Mouse (Mus musculus): ENCODE data around the gene Fgfrl1. TPM values are rescaled to one million over a fixed set of nuclear protein-coding genes. Genes with fewer than 3 reads are reported as not detected.
A peak's percentile ranks its signal among the peaks of the same experiment; 100 is the strongest.

Fgfrl1 gene
- polyA plus RNA-seq, 1 experiment from 2014 or later = 11.2 TPM

DNA sequence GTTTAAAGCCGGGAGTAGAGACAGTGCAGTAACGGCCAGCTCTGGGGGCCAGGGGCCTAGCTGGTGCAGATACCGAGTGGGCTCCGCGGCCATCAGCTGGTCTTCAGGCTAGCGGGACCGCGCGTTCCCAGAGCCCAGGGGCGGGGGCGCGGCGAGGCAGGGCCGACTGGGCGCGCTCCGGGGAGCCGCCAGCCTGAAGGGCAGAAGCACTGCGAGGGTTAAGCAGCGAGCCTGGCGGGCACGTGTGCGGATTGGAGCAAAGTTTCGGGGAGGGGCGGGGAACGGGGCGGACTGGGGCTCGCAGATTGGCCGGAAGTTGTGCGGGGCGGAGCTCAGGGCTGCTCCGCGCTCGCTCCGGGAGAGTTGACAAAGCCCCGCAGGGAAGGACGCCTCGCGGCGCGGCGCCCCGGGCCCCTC is 1.7 kb downstream of the Fgfrl1 start:
- Histone ChIP-seq H3K4me1 (replicated peaks; ENCODE audit: control insufficient read depth, insufficient read depth, low read length) (peaks cover 31% of the 10 kb centered on the region), H3K36me3 (ENCODE audit: control insufficient read depth, insufficient read depth, low read length) (0 out of 2 replicates have a peak, but pooled peaks cover under 1% of the 10 kb centered on the region), H3K9ac (ENCODE audit: low read length) (peak overlapping the region; percentile 87), H3K9me3 (ENCODE audit: control insufficient read depth, low read length) (no peaks in the 10 kb centered on the region), H3K4me3 (ENCODE audit: low read length) (peak overlapping the region; percentile 88), H3K27me3 (ENCODE audit: control insufficient read depth, insufficient read depth, low read depth, low read length) (no peaks in the 10 kb centered on the region), H3K27ac (ENCODE audit: low read length) (peak overlapping the region; percentile 73), H3K4me2 (ENCODE audit: low read depth, low read length) (peak overlapping the region; percentile 83)
- 0% methylated on average over 27 of the region's 43 CpGs for WGBS
- ATAC-seq (ENCODE audit: low read depth) = peak; percentile 97

DNA sequence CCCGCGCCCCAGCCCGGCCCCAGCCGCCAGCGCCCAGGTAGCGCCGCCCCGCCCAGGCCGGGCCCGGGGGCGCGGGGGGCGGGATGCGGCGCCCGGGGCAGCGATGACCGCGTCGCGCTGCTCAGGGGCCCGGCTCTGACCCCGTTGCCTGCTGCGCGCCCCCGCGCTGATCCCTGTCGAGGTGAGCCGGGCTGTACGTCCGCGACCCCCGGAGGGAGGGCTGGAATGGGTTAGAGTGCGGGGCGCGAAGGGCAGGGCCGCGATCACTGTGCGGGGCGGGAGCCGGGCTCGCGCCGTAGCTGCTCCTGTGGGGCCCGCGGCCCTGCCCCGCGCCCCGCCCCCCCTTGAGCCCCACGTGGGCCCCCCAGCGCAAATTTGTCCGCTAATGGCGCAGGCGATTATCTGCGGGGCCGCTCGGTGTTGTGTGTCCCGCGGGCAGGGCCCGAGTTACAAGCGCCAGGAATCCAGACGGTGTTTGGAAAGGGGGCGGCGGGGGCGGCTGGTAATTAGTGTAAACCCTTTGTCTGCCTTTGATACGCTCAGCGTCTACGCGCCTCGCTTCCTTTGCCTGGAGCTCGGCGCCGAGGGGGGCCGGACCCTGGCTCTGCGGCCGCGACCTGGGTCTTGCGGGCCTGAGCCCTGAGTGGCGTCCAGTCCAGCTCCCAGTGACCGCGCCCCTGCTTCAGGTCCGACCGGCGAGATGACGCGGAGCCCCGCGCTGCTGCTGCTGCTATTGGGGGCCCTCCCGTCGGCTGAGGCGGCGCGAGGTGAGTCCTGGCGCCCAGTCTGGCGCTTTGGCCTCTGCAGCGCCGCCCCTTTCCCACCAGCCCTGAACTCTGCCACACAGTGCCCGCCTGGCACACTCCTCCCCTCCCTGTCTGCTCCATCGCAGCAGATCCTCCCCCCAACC is 2.4 kb downstream of the Fgfrl1 start:
- peak overlapping the region; percentile 83 for H3K4me2 ChIP-seq (ENCODE audit: low read depth, low read length)
- H3K27ac ChIP-seq (ENCODE audit: low read length) = peak overlapping the region; percentile 73
- under 1% methylated on average over 61 of the region's 99 CpGs for WGBS
- H3K4me3 ChIP-seq (ENCODE audit: low read length) = peak overlapping the region; percentile 88
- 0 out of 2 replicates have a peak, but pooled peaks cover 2% of the 10 kb centered on the region for H3K36me3 ChIP-seq (ENCODE audit: control insufficient read depth, insufficient read depth, low read length)
- H3K4me1 ChIP-seq (replicated peaks; ENCODE audit: control insufficient read depth, insufficient read depth, low read length) = peaks cover 31% of the 10 kb centered on the region
- H3K9ac ChIP-seq (ENCODE audit: low read length) = peak overlapping the region; percentile 87
- peak; percentile 60 for ATAC-seq (ENCODE audit: low read depth)
- no peaks in the 10 kb centered on the region for H3K27me3 ChIP-seq (ENCODE audit: control insufficient read depth, insufficient read depth, low read depth, low read length)
- H3K9me3 ChIP-seq (ENCODE audit: control insufficient read depth, low read length) = no peaks in the 10 kb centered on the region

- no peaks in the 10 kb centered on the region for H3K27me3 ChIP-seq (ENCODE audit: control insufficient read depth, insufficient read depth, low read depth, low read length)
- 89% methylated on average over 12 of the region's 12 CpGs for WGBS
- 0 out of 2 replicates have a peak, but pooled peaks cover 2% of the 10 kb centered on the region for H3K36me3 ChIP-seq (ENCODE audit: control insufficient read depth, insufficient read depth, low read length)
- H3K9me3 ChIP-seq (ENCODE audit: control insufficient read depth, low read length) = no peaks in the 10 kb centered on the region
- H3K4me1 ChIP-seq (replicated peaks; ENCODE audit: control insufficient read depth, insufficient read depth, low read length) = peaks cover 31% of the 10 kb centered on the region
- H3K27ac ChIP-seq (ENCODE audit: low read length) = no peak overlapping the region
- no peak overlapping the region for H3K4me2 ChIP-seq (ENCODE audit: low read depth, low read length)
- H3K9ac ChIP-seq (ENCODE audit: low read length) = no peak overlapping the region
- no peak overlapping the region for H3K4me3 ChIP-seq (ENCODE audit: low read length)
- no peak for ATAC-seq (ENCODE audit: low read depth)
Observed at GRCm38 (mm10) chr5:108695861-108696260, 3.7 kb downstream of the Fgfrl1 start.

GRCm38 (mm10) chr5:108696542-108696941 is 4.4 kb downstream of the Fgfrl1 start:
- no peaks in the 10 kb centered on the region for H3K9me3 ChIP-seq (ENCODE audit: control insufficient read depth, low read length)
- H3K4me1 ChIP-seq (replicated peaks; ENCODE audit: control insufficient read depth, insufficient read depth, low read length) = peaks cover 31% of the 10 kb centered on the region
- no peak for ATAC-seq (ENCODE audit: low read depth)
- H3K27me3 ChIP-seq (ENCODE audit: control insufficient read depth, insufficient read depth, low read depth, low read length) = no peaks in the 10 kb centered on the region
- 0 out of 2 replicates have a peak, but pooled peaks cover 2% of the 10 kb centered on the region for H3K36me3 ChIP-seq (ENCODE audit: control insufficient read depth, insufficient read depth, low read length)
- no peak overlapping the region for H3K9ac ChIP-seq (ENCODE audit: low read length)
- 83% methylated on average over 3 of the region's 3 CpGs for WGBS
- no peak overlapping the region for H3K27ac ChIP-seq (ENCODE audit: low read length)
- no peak overlapping the region for H3K4me3 ChIP-seq (ENCODE audit: low read length)
- no peak overlapping the region for H3K4me2 ChIP-seq (ENCODE audit: low read depth, low read length)

DNA sequence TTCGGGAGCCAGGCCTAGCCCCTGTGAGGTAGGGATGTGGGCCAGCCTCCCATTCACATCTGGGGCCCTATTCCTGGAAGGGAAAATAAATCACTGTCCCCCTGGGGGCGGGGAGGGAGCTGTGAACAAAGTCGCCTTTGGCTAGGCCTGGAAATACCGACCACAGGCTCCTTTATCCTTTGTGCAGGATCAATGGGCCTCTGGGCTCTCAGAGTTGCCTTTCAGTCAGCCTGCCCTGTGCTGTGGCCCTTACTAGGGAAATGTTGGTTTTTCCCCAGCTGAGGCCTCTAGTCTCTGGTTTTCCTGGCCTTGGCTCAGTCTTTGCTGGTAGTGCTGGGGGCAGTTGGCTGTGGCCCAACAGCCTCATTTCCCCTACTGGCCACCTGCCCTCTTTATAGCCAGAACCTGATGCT is 5.2 kb downstream of the Fgfrl1 start:
- Histone ChIP-seq H3K27me3 (ENCODE audit: control insufficient read depth, insufficient read depth, low read depth, low read length) (no peaks in the 10 kb centered on the region), H3K9ac (ENCODE audit: low read length) (peak overlapping the region; percentile 50), H3K4me3 (ENCODE audit: low read length) (no peak overlapping the region), H3K27ac (ENCODE audit: low read length) (peak overlapping the region; percentile 15; the same call in 1 of the 2 replicates), H3K4me1 (replicated peaks; ENCODE audit: control insufficient read depth, insufficient read depth, low read length) (peaks cover 28% of the 10 kb centered on the region), H3K36me3 (ENCODE audit: control insufficient read depth, insufficient read depth, low read length) (0 out of 2 replicates have a peak, but pooled peaks cover 2% of the 10 kb centered on the region), H3K4me2 (ENCODE audit: low read depth, low read length) (no peak overlapping the region), H3K9me3 (ENCODE audit: control insufficient read depth, low read length) (no peaks in the 10 kb centered on the region)
- 32% methylated on average over 4 of the region's 4 CpGs for WGBS
- ATAC-seq (ENCODE audit: low read depth) = no peak

- Histone ChIP-seq H3K36me3 (ENCODE audit: control insufficient read depth, insufficient read depth, low read length) (peaks cover 9% of the 10 kb centered on the region), H3K4me2 (ENCODE audit: low read depth, low read length) (no peak overlapping the region), H3K9ac (ENCODE audit: low read length) (no peak overlapping the region), H3K9me3 (ENCODE audit: control insufficient read depth, low read length) (no peaks in the 10 kb centered on the region), H3K4me3 (ENCODE audit: low read length) (no peak overlapping the region), H3K27me3 (ENCODE audit: control insufficient read depth, insufficient read depth, low read depth, low read length) (no peaks in the 10 kb centered on the region), H3K4me1 (replicated peaks; ENCODE audit: control insufficient read depth, insufficient read depth, low read length) (peaks cover 25% of the 10 kb centered on the region), H3K27ac (ENCODE audit: low read length) (peak overlapping the region; percentile 58)
- 24% methylated on average over 3 of the region's 3 CpGs for WGBS
- ATAC-seq (ENCODE audit: low read depth) = peak; percentile 78
Observed at GRCm38 (mm10) chr5:108700346-108700745, 8.2 kb downstream of the Fgfrl1 start.

GRCm38 (mm10) chr5:108701341-108702021 is 9.3 kb downstream of the Fgfrl1 start:
- no peak for ATAC-seq (ENCODE audit: low read depth)
- peak overlapping the region; percentile 58; the same call in 1 of the 2 replicates for H3K27ac ChIP-seq (ENCODE audit: low read length)
- H3K9me3 ChIP-seq (ENCODE audit: control insufficient read depth, low read length) = no peaks in the 10 kb centered on the region
- H3K4me2 ChIP-seq (ENCODE audit: low read depth, low read length) = no peak overlapping the region
- H3K4me1 ChIP-seq (replicated peaks; ENCODE audit: control insufficient read depth, insufficient read depth, low read length) = peaks cover 20% of the 10 kb centered on the region
- no peaks in the 10 kb centered on the region for H3K27me3 ChIP-seq (ENCODE audit: control insufficient read depth, insufficient read depth, low read depth, low read length)
- no peak overlapping the region for H3K9ac ChIP-seq (ENCODE audit: low read length)
- 72% methylated on average over 10 of the region's 10 CpGs for WGBS
- no peak overlapping the region for H3K4me3 ChIP-seq (ENCODE audit: low read length)
- peaks cover 19% of the 10 kb centered on the region for H3K36me3 ChIP-seq (ENCODE audit: control insufficient read depth, insufficient read depth, low read length)

- WGBS = 65% methylated on average over 12 of the region's 12 CpGs
- H3K4me1 ChIP-seq (replicated peaks; ENCODE audit: control insufficient read depth, insufficient read depth, low read length) = peaks cover 9% of the 10 kb centered on the region; the same call in 1 of the 2 replicates
- no peak overlapping the region; the same call in 1 of the 2 replicates for H3K27ac ChIP-seq (ENCODE audit: low read length)
- H3K4me2 ChIP-seq (ENCODE audit: low read depth, low read length) = no peak overlapping the region
- H3K27me3 ChIP-seq (ENCODE audit: control insufficient read depth, insufficient read depth, low read depth, low read length) = no peaks in the 10 kb centered on the region
- H3K36me3 ChIP-seq (ENCODE audit: control insufficient read depth, insufficient read depth, low read length) = peaks cover 16% of the 10 kb centered on the region
- no peak overlapping the region for H3K4me3 ChIP-seq (ENCODE audit: low read length)
- no peak overlapping the region for H3K9ac ChIP-seq (ENCODE audit: low read length)
- H3K9me3 ChIP-seq (ENCODE audit: control insufficient read depth, low read length) = no peaks in the 10 kb centered on the region
- ATAC-seq (ENCODE audit: low read depth) = peak; percentile 52; the same call in 1 of the 2 replicates
Observed at GRCm38 (mm10) chr5:108703754-108704626, 11.8 kb downstream of the Fgfrl1 start.
